Comparison of ENCODE assay signal across 9 mouse cellular contexts in genomic region chr12:51741690-51742089, GRCm38 (mm10). TPM values are rescaled to one million over a fixed set of nuclear protein-coding genes. Genes with fewer than 3 reads are reported as not detected.
A peak's percentile ranks its signal among the peaks of the same experiment; 100 is the strongest.
DNase-seq lines count a peak whose midpoint lies in the region; ATAC-seq and TF ChIP-seq lines count a peak whose summit lies in the region.
"Had no signal": no experiment of that assay in that cellular context is flagged by ENCODE, and none has a peak within 500 bp of the region (broad histone marks: within the 10 kb centered on the region; RNA-seq: fewer than 3 reads in every experiment).

No protein-coding gene starts in this region.

- no peak for TF ChIP-seq POLR2A in lung, adult 2 months (IDR thresholded peaks at IDR 0.05; ENCODE audit: borderline replicate concordance, extremely low read depth, low read depth, low read length)

- TF ChIP-seq CTCF in lung, adult 2 months (IDR thresholded peaks at IDR 0.05; ENCODE audit: insufficient read depth, low read length): peak; percentile 61

- 81% methylated on average over 6 of the region's 6 CpGs for WGBS in lung, adult 2 months

- H3K4me3 ChIP-seq in lung, adult 2 months (replicated peaks; ENCODE audit: extremely low read depth, low read depth, low read length): no peak overlapping the region
- H3K4me3 ChIP-seq: erythroblast, embryonic 14.5 days had no signal

- peak; percentile 62 for DNase-seq in kidney, adult 9 months
- no peak for DNase-seq in kidney, adult 11 months
- DNase-seq in CD4-positive, CD25-positive, alpha-beta regulatory T cell, adult 2 months (ENCODE audit: low read depth, low spot score): peak; percentile 65
- DNase-seq in NIH3T3 (ENCODE audit: low read depth): peak; percentile 63
- no peak for DNase-seq in lung, adult 2 months
- DNase-seq in thymus, postnatal 14 days: peak; percentile 50
- DNase-seq in layer of hippocampus, adult 11-12 months (ENCODE audit: low spot score): no peak

- ATAC-seq in erythroblast, adult 5-6 weeks (replicated peaks; ENCODE audit: low FRiP score, poor library complexity, severe bottlenecking): peak; percentile 76; the same call in 1 of the 2 replicates

- no peaks in the 10 kb centered on the region for H3K4me1 ChIP-seq in lung, adult 2 months (ENCODE audit: control insufficient read depth, insufficient read depth, low read length)

RNA-seq across cellular contexts. Expression of gene Strn3, which starts 50.0 kb away (rescaled TPM):
- 26.3 and 34.3 TPM in 2 replicates for total RNA-seq in erythroblast, adult 5-6 weeks (2015; ENCODE audit: low replicate concordance)
- total RNA-seq in erythroblast, adult 5-6 weeks (2017; ENCODE audit: low replicate concordance): 77.8 and 81.8 TPM in 2 replicates
- 19.3 and 19.9 TPM in 2 replicates for polyA plus RNA-seq in lung, adult 2 months (2012; rRNA removed)

RNA-seq across cellular contexts. Expression of gene Ap4s1, which starts 50.9 kb away (rescaled TPM):
- 14.0 and 23.6 TPM in 2 replicates for total RNA-seq in erythroblast, adult 5-6 weeks (2015; ENCODE audit: low replicate concordance)
- 14.4 and 16.4 TPM in 2 replicates for total RNA-seq in erythroblast, adult 5-6 weeks (2017; ENCODE audit: low replicate concordance)
- polyA plus RNA-seq in lung, adult 2 months (2012; rRNA removed): 8.8 and 10.9 TPM in 2 replicates

Comparison
In these comparisons a context has a peak if more than half of its experiments do, and no peak if none do; other contexts are left out.
1. DNase-seq: peak in kidney, adult 9 months (single experiment), CD4-positive, CD25-positive, alpha-beta regulatory T cell, adult 2 months (single experiment), NIH3T3 (single experiment) and thymus, postnatal 14 days (single experiment); none in kidney, adult 11 months (single experiment), lung, adult 2 months (single experiment) and layer of hippocampus, adult 11-12 months (single experiment).